Mouse (Mus musculus) cortical plate, adult 2 months (tissue): ENCODE data around the gene Uba3.

Experiments used
- CTCF ChIP-seq: fragments of 200-500 bp; IDR thresholded peaks from 2 replicates; pipeline ENCODE4 v1.5.1; 2011; ENCODE audit warnings: mild to moderate bottlenecking, control low read depth, low read length; ENCODE audit not compliant: insufficient read depth; ENCODE audit errors: extremely low read depth
- POLR2A ChIP-seq: fragments of 200-500 bp; IDR thresholded peaks from 2 replicates; pipeline ENCODE4 v1.6.1; 2011; ENCODE audit warnings: mild to moderate bottlenecking, low read length, control low read depth; ENCODE audit not compliant: insufficient read depth; ENCODE audit errors: extremely low read depth

DNA sequence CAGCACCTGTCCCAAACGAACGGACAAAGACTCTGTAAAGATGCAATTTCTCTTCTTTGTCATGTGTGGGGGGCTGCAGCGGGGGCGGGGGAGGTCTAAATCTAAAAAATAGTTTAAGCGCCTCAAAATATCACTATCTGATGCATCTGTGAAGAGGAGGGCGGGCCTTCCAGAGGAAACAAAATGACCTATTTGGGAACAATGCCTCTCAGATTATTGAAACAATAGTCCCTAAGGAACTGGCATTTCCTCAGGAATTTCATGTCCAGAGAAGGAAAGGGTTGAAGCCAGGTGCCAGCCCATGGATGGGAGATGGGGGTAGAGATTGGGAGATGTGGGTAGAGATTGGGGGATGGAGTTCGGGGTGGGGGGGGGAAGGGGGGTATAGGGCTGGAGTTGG lies 63.6 kb downstream of the Uba3 start:
- TF ChIP-seq POLR2A = no peak
- no peak for TF ChIP-seq CTCF
